Mouse (Mus musculus) MEL (cell line): ENCODE results near the gene Yes1. TPM values are rescaled to one million over a fixed set of nuclear protein-coding genes. Genes with fewer than 3 reads are reported as not detected.

Experiments
- DNase-seq: peaks from one replicate; pipeline ENCODE4 v3.0.0; 2011; ENCODE audit warnings: low read depth, low spot score
- H3K27ac ChIP-seq: 2 replicates; pipeline ENCODE4 v1.5.1; 2012; ENCODE audit warnings: low read depth, mild to moderate bottlenecking, control low read depth, low read length, moderate library complexity; ENCODE audit not compliant: control insufficient read depth
- H3K27me3 ChIP-seq, 2 experiments: fragments of 150-350 bp in 1 of 2; sonication (generic) in 1 of 2; 2 replicates each; pipeline ENCODE4 v1.6.1; 2012; ENCODE audit warnings: low read length in 2 of 2, mild to moderate bottlenecking in 2 of 2, improper control_type of control experiment in 1 of 2, moderate library complexity in 1 of 2; ENCODE audit not compliant: insufficient read depth in 2 of 2, control insufficient read depth in 1 of 2
- H3K36me3 ChIP-seq, 2 experiments: 2 replicates each; pipeline ENCODE4 v1.6.1; 2012 to 2014; ENCODE audit warnings: low read length in 2 of 2, improper control_type of control experiment in 1 of 2, inconsistent platforms in 1 of 2, mild to moderate bottlenecking in 1 of 2; ENCODE audit not compliant: insufficient read depth in 2 of 2, control insufficient read depth in 1 of 2
- H3K4me1 ChIP-seq, 2 experiments: fragments of 150-350 bp in 1 of 2; sonication (generic) in 1 of 2; 2 replicates each; pipeline ENCODE4 v1.6.1; 2012; ENCODE audit warnings: low read length in 2 of 2, improper control_type of control experiment in 1 of 2, mild to moderate bottlenecking in 1 of 2; ENCODE audit not compliant: insufficient read depth in 2 of 2, control insufficient read depth in 1 of 2
- H3K4me3 ChIP-seq, 2 experiments: fragments of 150-350 bp in 1 of 2; sonication (generic) in 1 of 2; 2 replicates each; pipeline ENCODE4 v1.5.1; 2012; ENCODE audit warnings: low read depth in 2 of 2, low read length in 2 of 2, mild to moderate bottlenecking in 2 of 2, moderate library complexity in 2 of 2, control low read depth in 1 of 2, improper control_type of control experiment in 1 of 2; ENCODE audit not compliant: control insufficient read depth in 1 of 2, insufficient read depth in 1 of 2
- H3K79me2 ChIP-seq: 2 replicates; pipeline ENCODE4 v1.6.1; 2012; ENCODE audit warnings: mild to moderate bottlenecking, low read length, moderate library complexity; ENCODE audit not compliant: control insufficient read depth, poor library complexity, insufficient read depth
- H3K9ac ChIP-seq: 2 replicates; pipeline ENCODE4 v1.6.1; 2012; ENCODE audit warnings: low read depth, mild to moderate bottlenecking, control low read depth, low read length, moderate library complexity; ENCODE audit not compliant: control insufficient read depth, poor library complexity, severe bottlenecking
- H3K9me3 ChIP-seq: fragments of 150-350 bp; sonication (generic); replicated peaks from 2 replicates; pipeline ENCODE4 v1.6.1; 2012; ENCODE audit warnings: mild to moderate bottlenecking, low read length, improper control_type of control experiment, moderate library complexity; ENCODE audit not compliant: insufficient read depth
- BHLHE40 ChIP-seq: IDR thresholded peaks from 2 replicates; pipeline ENCODE4 v1.6.1; 2012; ENCODE audit warnings: low read depth, mild to moderate bottlenecking, inconsistent platforms, low read length, improper control_type of control experiment, borderline replicate concordance
- CTCF ChIP-seq, 3 experiments: IDR thresholded peaks in 2 of 3; conservative IDR thresholded peaks in 1 of 3; 2 replicates each; pipeline ENCODE4 v1.5.1; 2011 to 2012; ENCODE audit warnings: low read length in 3 of 3, low read depth in 2 of 3, mild to moderate bottlenecking in 2 of 3, improper control_type of control experiment in 1 of 3, inconsistent platforms in 1 of 3, mixed read lengths in 1 of 3, moderate library complexity in 1 of 3; ENCODE audit not compliant: control insufficient read depth in 1 of 3, insufficient read depth in 1 of 3, poor library complexity in 1 of 3, severe bottlenecking in 1 of 3
- EP300 ChIP-seq, 2 experiments: IDR thresholded peaks; 2 replicates each; pipeline ENCODE4 v1.6.1; 2011; ENCODE audit warnings: improper control_type of control experiment in 2 of 2, low read length in 2 of 2, low read depth in 1 of 2, mild to moderate bottlenecking in 1 of 2
- ETS1 ChIP-seq: IDR thresholded peaks from 2 replicates; pipeline ENCODE4 v1.6.1; 2012; ENCODE audit warnings: low read depth, mild to moderate bottlenecking, inconsistent platforms, low read length, improper control_type of control experiment, moderate library complexity
- GATA1 ChIP-seq: IDR thresholded peaks from 2 replicates; pipeline ENCODE4 v1.6.1; 2011; ENCODE audit warnings: low read depth, low read length, improper control_type of control experiment
- HCFC1 ChIP-seq: IDR thresholded peaks from 2 replicates; pipeline ENCODE4 v1.6.1; 2012; ENCODE audit warnings: low read depth, mild to moderate bottlenecking, inconsistent platforms, low read length, improper control_type of control experiment, moderate library complexity
- KAT2A ChIP-seq: conservative IDR thresholded peaks from 2 replicates; pipeline ENCODE4 v1.6.1; 2012; ENCODE audit warnings: low read depth, low read length, improper control_type of control experiment, inconsistent platforms
- MAZ ChIP-seq: IDR thresholded peaks from 2 replicates; pipeline ENCODE4 v1.6.1; 2012; ENCODE audit warnings: low read depth, mild to moderate bottlenecking, inconsistent platforms, low read length, improper control_type of control experiment
- MEF2A ChIP-seq: IDR thresholded peaks from 2 replicates; pipeline ENCODE4 v1.6.1; 2014; ENCODE audit warnings: low read depth, mild to moderate bottlenecking, inconsistent platforms, low read length, improper control_type of control experiment; ENCODE audit not compliant: poor library complexity, insufficient replicate concordance, severe bottlenecking; ENCODE audit errors: extremely low read depth
- MYC ChIP-seq: IDR thresholded peaks from 2 replicates; pipeline ENCODE4 v1.6.1; 2011; ENCODE audit warnings: low read depth, mild to moderate bottlenecking, low read length, improper control_type of control experiment, moderate library complexity
- NRF1 ChIP-seq: IDR thresholded peaks from 2 replicates; pipeline ENCODE4 v1.6.1; 2014; ENCODE audit warnings: low read depth, mild to moderate bottlenecking, inconsistent platforms, low read length, improper control_type of control experiment, moderate library complexity; ENCODE audit not compliant: poor library complexity, insufficient read depth, severe bottlenecking
- RAD21 ChIP-seq: IDR thresholded peaks from 2 replicates; pipeline ENCODE4 v1.6.1; 2011; ENCODE audit warnings: mild to moderate bottlenecking, low read depth, low read length, improper control_type of control experiment
- RCOR1 ChIP-seq: IDR thresholded peaks from 2 replicates; pipeline ENCODE4 v1.6.1; 2012; ENCODE audit warnings: low read depth, mild to moderate bottlenecking, inconsistent platforms, low read length, improper control_type of control experiment
- SIN3A ChIP-seq: IDR thresholded peaks from 2 replicates; pipeline ENCODE4 v1.6.1; 2012; ENCODE audit warnings: low read length, improper control_type of control experiment, inconsistent platforms
- TAL1 ChIP-seq: IDR thresholded peaks from 2 replicates; pipeline ENCODE4 v1.6.1; 2012; ENCODE audit warnings: mild to moderate bottlenecking, inconsistent platforms, low read length, moderate library complexity, mixed read lengths
- USF2 ChIP-seq, 2 experiments: IDR thresholded peaks; 2 replicates each; pipeline ENCODE4 v1.6.1; 2011 to 2012; ENCODE audit warnings: improper control_type of control experiment in 2 of 2, low read length in 2 of 2, borderline replicate concordance in 1 of 2, inconsistent platforms in 1 of 2, low read depth in 1 of 2, mild to moderate bottlenecking in 1 of 2; ENCODE audit not compliant: insufficient read depth in 1 of 2
- ZC3H11A ChIP-seq: IDR thresholded peaks from 2 replicates; pipeline ENCODE4 v1.6.1; 2012; ENCODE audit warnings: low read depth, mild to moderate bottlenecking, inconsistent platforms, low read length, improper control_type of control experiment
- ZKSCAN1 ChIP-seq: IDR thresholded peaks from 2 replicates; pipeline ENCODE4 v1.6.1; 2012; ENCODE audit warnings: low read depth, mild to moderate bottlenecking, inconsistent platforms, low read length, improper control_type of control experiment, moderate library complexity
- ZMIZ1 ChIP-seq: IDR thresholded peaks from 2 replicates; pipeline ENCODE4 v1.6.1; 2012; ENCODE audit warnings: low read depth, mild to moderate bottlenecking, inconsistent platforms, low read length, improper control_type of control experiment, moderate library complexity
- ZNF384 ChIP-seq: IDR thresholded peaks from 2 replicates; pipeline ENCODE4 v1.6.1; 2012; ENCODE audit warnings: low read depth, mild to moderate bottlenecking, inconsistent platforms, low read length, improper control_type of control experiment
- polyA plus RNA-seq, 2 experiments: library from polyadenylated mRNA; stranded (reverse) in 1 of 2; unstranded in 1 of 2; fragments of >175 nt in 1 of 2; fragments of >200 nt in 1 of 2; gene quantifications; 2 replicates each; pipeline versions ENCODE4 v1.2.1 to v1.2.4; 2012; ENCODE audit warnings: low replicate concordance in 2 of 2, low read depth in 1 of 2; ENCODE audit not compliant: insufficient read length in 2 of 2, insufficient read depth in 1 of 2, missing spikeins in 1 of 2
- total RNA-seq: library from RNA; depleted of rRNA; stranded (reverse); fragments of 300-350 nt; gene quantifications from 2 replicates; pipeline ENCODE4 v1.2.3, GENCODE M21; 2012

Gene Yes1
- total and polyA plus RNA-seq, 3 experiments, result not detected

- H3K27ac ChIP-seq, result no peak overlapping the region
- no peak overlapping the region for H3K9ac ChIP-seq
- H3K36me3 ChIP-seq, result no peaks in the 10 kb centered on the region
- H3K27me3 ChIP-seq, result peaks cover 6 to 18% of the 10 kb centered on the region in 2 experiments
- H3K4me3 ChIP-seq, result no peak overlapping the region
- H3K4me1 ChIP-seq, result no peaks in the 10 kb centered on the region
- no peaks in the 10 kb centered on the region for H3K79me2 ChIP-seq
- H3K9me3 ChIP-seq, result no peaks in the 10 kb centered on the region
- no peak for DNase-seq
- TF ChIP-seq ZNF384 (no peak), TAL1 (no peak), USF2 (IDR thresholded peaks at IDR 0.05; ENCODE audit: borderline replicate concordance in 1 of 2, insufficient read depth in 1 of 2, low read depth in 1 of 2, low read length in 2 of 2) (no peak), SIN3A (no peak)
- TF ChIP-seq, all 39 proteins: peak for 0
Observed at GRCm38 (mm10) chr5:32608516-32608915, 2.5 kb upstream of the Yes1 start.

- no peak overlapping the region for H3K27ac ChIP-seq
- no peak for TF ChIP-seq NRF1
- peak; percentile 19 to 76; a peak in 3 of 4 replicates for TF ChIP-seq EP300 (IDR thresholded peaks at IDR 0.05; ENCODE audit: low read depth in 1 of 2, low read length in 2 of 2)
- TF ChIP-seq RCOR1, result peak; percentile 46; the same call in 1 of the 2 replicates
- TF ChIP-seq GATA1, result 0 out of 2 replicates have a peak, but pooled peaks have one; percentile 36
- H3K4me3 ChIP-seq, result no peak overlapping the region
- no peaks in the 10 kb centered on the region for H3K36me3 ChIP-seq
- DNase-seq, result peak; percentile 51
- H3K79me2 ChIP-seq, result no peaks in the 10 kb centered on the region
- no peaks in the 10 kb centered on the region for H3K4me1 ChIP-seq
- no peak overlapping the region for H3K9ac ChIP-seq
- H3K27me3 ChIP-seq, result peaks cover 11 to 25% of the 10 kb centered on the region in 2 experiments
- H3K9me3 ChIP-seq, result no peaks in the 10 kb centered on the region
Observed at GRCm38 (mm10) chr5:32610064-32610800, 739 bp upstream of the Yes1 start.

- no peak for DNase-seq
- Histone ChIP-seq H3K27ac (no peak overlapping the region), H3K36me3 (no peaks in the 10 kb centered on the region), H3K9me3 (no peaks in the 10 kb centered on the region), H3K79me2 (no peaks in the 10 kb centered on the region), H3K9ac (no peak overlapping the region), H3K4me3 (no peak overlapping the region), H3K4me1 (no peaks in the 10 kb centered on the region), H3K27me3 (peaks cover 9 to 25% of the 10 kb centered on the region in 2 experiments)
- TF ChIP-seq CTCF (IDR thresholded peaks at IDR 0.05 in 2 of 3, conservative IDR thresholded peaks at IDR 0.05 in 1 of 3; ENCODE audit: control insufficient read depth in 1 of 3, insufficient read depth in 1 of 3, low read depth in 2 of 3, low read length in 3 of 3, poor library complexity in 1 of 3, severe bottlenecking in 1 of 3) (no peak), MAZ (no peak), ZNF384 (no peak), ZC3H11A (no peak), EP300 (IDR thresholded peaks at IDR 0.05; ENCODE audit: low read depth in 1 of 2, low read length in 2 of 2) (no peak), NRF1 (no peak), RAD21 (no peak), KAT2A (no peak), ZKSCAN1 (no peak), ZMIZ1 (no peak), HCFC1 (no peak), BHLHE40 (no peak), GATA1 (no peak), ETS1 (no peak), MEF2A (no peak), RCOR1 (no peak), MYC (no peak)
Observed at GRCm38 (mm10) chr5:32611341-32611961, 480 bp downstream of the Yes1 start.
